Mouse (Mus musculus) megakaryocyte-erythroid progenitor cell, adult 5-6 weeks (primary cell): ENCODE measurements around the gene Drosha. TPM values are rescaled to one million over a fixed set of nuclear protein-coding genes. Genes with fewer than 3 reads are reported as not detected.

Experiments used
- ATAC-seq: replicated peaks from 2 replicates; pipeline ENCODE4 v1.8.0; 2016; ENCODE audit warnings: mild to moderate bottlenecking, inconsistent platforms; ENCODE audit not compliant: severe bottlenecking, poor library complexity, low FRiP score, low TSS enrichment
- total RNA-seq, 2 experiments: library from RNA; stranded (forward) in 1 of 2; stranded (reverse) in 1 of 2; fragments of 200-1000, 215-1000 nt in 1 of 2; fragments of >200 nt in 1 of 2; fragmentation: Nextera tagmentation in 1 of 2; gene quantifications; 2 replicates each; pipeline ENCODE4 v1.2.3; 2014 to 2017

Drosha gene
- total RNA-seq, 2 experiments from 2014 or later = 32.3 to 69.9 TPM

GRCm38 (mm10) chr15:12824965-12825364 is 350 bp downstream of the Drosha start:
- ATAC-seq = peak; percentile 61

- ATAC-seq = no peak
Observed at GRCm38 (mm10) chr15:12825408-12825807, 793 bp downstream of the Drosha start.

- ATAC-seq = 0 out of 2 replicates have a peak, but pooled peaks have one; percentile 40
Observed at GRCm38 (mm10) chr15:12829878-12830277, 5.3 kb downstream of the Drosha start.

- ATAC-seq = no peak
Observed at GRCm38 (mm10) chr15:12832599-12832998, 8.0 kb downstream of the Drosha start.

- no peak for ATAC-seq
Observed at GRCm38 (mm10) chr15:12833385-12833784, 8.8 kb downstream of the Drosha start.

- no peak for ATAC-seq
Observed at GRCm38 (mm10) chr15:12834231-12834630, 9.6 kb downstream of the Drosha start.

GRCm38 (mm10) chr15:12840737-12841136 is 16.1 kb downstream of the Drosha start:
- ATAC-seq = no peak

GRCm38 (mm10) chr15:12842833-12843232 is 18.2 kb downstream of the Drosha start:
- ATAC-seq = no peak

GRCm38 (mm10) chr15:12848196-12848975 is 23.8 kb downstream of the Drosha start:
- peak; percentile 63 for ATAC-seq

- ATAC-seq = no peak
Observed at GRCm38 (mm10) chr15:12849373-12849772, 24.8 kb downstream of the Drosha start.

GRCm38 (mm10) chr15:12853471-12853870 is 28.9 kb downstream of the Drosha start:
- no peak for ATAC-seq

- no peak for ATAC-seq
Observed at GRCm38 (mm10) chr15:12856780-12857179, 32.2 kb downstream of the Drosha start.

- peak; percentile 94 for ATAC-seq
Observed at GRCm38 (mm10) chr15:12857840-12858516, 33.4 kb downstream of the Drosha start.

GRCm38 (mm10) chr15:12858645-12859044 is 34.0 kb downstream of the Drosha start:
- ATAC-seq = peak; percentile 58

GRCm38 (mm10) chr15:12862061-12862460 is 37.4 kb downstream of the Drosha start:
- no peak for ATAC-seq

- no peak for ATAC-seq
Observed at GRCm38 (mm10) chr15:12863669-12864068, 39.1 kb downstream of the Drosha start.

- ATAC-seq = no peak
Observed at GRCm38 (mm10) chr15:12865595-12866314, 41.1 kb downstream of the Drosha start.

- ATAC-seq = peak; percentile 48; the same call in 1 of the 2 replicates
Observed at GRCm38 (mm10) chr15:12867269-12867668, 42.7 kb downstream of the Drosha start.

- no peak for ATAC-seq
Observed at GRCm38 (mm10) chr15:12875442-12876176, 51.0 kb downstream of the Drosha start.
